Mouse (Mus musculus): ENCODE measurements at regions not wholly inside any gene's neighbourhood (a gene's known extent, or its start where the extent isn't known, plus 50 kb on each side); places are given as distances from the start of the nearest gene placed in this dataset.

- DNase-seq (ENCODE audit: inconsistent age in 2 of 2, low spot score in 1 of 2), result no peak
These were observed 81.9 kb downstream of the Edem1 start for GRCm38 (mm10) chr6:108910330-108910729.

DNA sequence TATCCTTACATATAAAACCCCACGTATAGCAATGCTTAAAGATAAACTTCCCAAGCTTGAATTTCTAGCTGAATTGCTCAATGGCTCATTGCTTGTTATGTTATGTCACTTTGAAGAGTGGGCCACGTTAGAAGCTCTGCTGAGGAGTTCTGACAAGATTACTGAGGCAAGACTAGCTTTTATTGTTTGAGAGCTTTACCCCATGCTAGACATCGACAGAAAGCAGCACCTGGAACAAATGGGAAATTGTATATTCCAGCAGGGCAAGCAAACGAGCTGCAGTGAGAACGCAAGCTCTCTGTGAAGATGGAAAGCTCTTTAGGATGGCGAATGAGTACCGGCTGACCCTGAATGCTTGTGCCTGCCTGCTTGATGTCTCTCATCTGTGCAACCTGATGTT lies 84.1 kb downstream of the Edem1 start:
- DNase-seq (ENCODE audit: inconsistent age in 2 of 2, low spot score in 1 of 2), result no peak

- no peak for DNase-seq (ENCODE audit: inconsistent age in 2 of 2, low spot score in 1 of 2)
These were observed 91.0 kb downstream of the Edem1 start for GRCm38 (mm10) chr6:108919372-108919913.

DNA sequence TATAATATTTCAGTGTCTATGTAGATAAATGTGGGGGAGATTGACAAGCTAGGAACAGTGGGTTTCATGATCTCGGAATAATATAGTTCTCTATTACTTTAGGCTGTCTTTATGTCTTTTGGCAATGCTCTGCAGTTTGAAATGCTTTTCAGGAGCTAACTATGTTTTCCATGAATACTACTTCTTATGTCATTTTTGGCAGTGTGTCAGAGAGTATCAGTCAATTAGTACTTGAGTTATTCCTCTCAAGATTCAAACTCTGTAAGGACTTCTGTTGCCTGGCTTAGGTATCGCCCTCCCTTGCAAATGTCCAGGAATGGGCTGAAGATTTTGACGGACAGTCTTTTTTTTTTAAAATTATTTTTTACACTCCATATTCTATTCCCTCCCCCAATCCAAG lies 92.7 kb downstream of the Edem1 start:
- no peak for DNase-seq (ENCODE audit: inconsistent age in 2 of 2, low spot score in 1 of 2)

DNA sequence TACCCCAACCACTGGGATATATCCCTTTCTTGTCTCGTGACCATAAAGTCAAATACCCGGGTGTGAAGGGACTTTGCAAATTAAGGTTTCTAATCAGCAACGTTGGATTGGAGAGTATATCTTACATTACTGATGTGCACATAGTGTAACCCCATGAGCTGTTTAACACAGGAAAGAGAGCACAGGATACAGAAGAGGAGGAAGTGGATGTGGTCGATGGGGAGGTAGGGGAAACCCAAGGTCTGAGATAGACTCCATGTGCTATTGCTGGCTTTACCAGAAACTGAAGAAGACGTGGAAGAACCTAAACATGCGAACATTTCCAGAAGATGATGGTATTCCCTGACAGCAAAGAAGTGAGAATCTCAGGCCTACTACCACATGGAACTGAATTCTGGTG lies 94.1 kb downstream of the Edem1 start:
- no peak for DNase-seq (ENCODE audit: inconsistent age in 2 of 2, low spot score in 1 of 2)

GRCm38 (mm10) chr6:108928981-108929380 lies 100.5 kb downstream of the Edem1 start:
- peak; percentile 7 to 54 for DNase-seq (ENCODE audit: inconsistent age in 2 of 2, low spot score in 1 of 2)

DNA sequence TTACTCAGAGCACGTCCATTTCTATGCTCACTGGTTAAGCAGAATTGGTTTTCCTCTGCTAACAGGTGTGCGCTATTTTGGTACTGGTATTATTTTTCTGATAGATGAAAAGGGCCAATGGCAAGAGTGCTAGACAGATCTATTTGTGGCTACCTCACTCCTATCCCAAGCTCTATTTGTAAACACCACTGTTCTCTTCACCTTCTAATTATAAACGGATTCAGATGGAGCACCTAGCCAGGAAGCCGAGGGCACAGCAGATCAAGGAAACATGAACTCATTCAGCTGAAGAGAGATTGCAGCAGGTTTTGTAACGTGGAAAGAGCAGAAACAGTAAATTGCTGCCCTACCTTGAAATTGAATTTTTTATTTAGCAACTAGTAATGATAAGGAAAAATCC lies 110.2 kb downstream of the Edem1 start:
- no peak for DNase-seq (ENCODE audit: inconsistent age in 2 of 2, low spot score in 1 of 2)

- DNase-seq (ENCODE audit: inconsistent age in 2 of 2, low spot score in 1 of 2), result no peak
These were observed 113.8 kb downstream of the Edem1 start for GRCm38 (mm10) chr6:108942288-108942687.

DNA sequence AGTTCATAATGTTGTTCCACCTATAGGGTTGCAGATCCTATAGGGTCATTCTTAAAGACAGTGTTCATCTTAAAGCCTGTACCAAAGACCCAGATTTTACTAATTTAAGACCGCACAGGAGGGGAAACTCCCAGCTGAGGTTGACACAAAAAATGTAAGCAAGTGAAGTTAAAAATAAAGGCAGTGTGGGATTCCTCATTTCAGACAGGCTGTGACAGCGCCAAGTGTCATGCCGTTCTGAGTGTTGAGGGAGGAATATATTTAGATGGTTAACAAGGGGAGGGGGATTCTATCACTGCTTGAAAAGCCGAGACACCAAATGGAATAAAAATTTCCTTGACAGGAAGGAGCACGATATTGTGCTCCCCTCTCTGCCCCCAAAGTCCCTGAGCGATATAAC lies 123.9 kb downstream of the Edem1 start:
- DNase-seq (ENCODE audit: inconsistent age in 2 of 2, low spot score in 1 of 2), result no peak

DNA sequence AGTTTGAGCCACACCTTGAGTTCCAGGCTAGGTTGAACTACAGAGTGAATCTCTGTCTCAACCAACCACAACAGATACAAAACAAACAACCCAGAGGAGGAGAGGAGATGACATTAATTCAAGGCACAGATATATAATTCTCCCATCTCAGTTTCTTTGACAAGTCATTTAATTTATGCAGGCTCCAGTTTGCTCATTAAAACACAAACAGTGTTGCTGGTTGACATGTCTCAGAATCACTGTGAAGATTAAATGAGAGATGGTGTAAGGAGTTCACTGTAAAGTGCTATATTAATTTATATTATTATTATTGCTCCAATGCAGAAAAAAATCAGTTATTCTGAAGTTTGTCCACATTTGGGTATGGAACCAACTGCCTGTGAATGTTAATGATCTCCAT lies 134.4 kb downstream of the Edem1 start:
- peak in 1 of 2 experiments; percentile 6 for DNase-seq (ENCODE audit: inconsistent age in 2 of 2, low spot score in 1 of 2)

GRCm38 (mm10) chr6:108963295-108963694 lies 134.9 kb downstream of the Edem1 start:
- peak; percentile 16 to 82 for DNase-seq (ENCODE audit: inconsistent age in 2 of 2, low spot score in 1 of 2)

GRCm38 (mm10) chr6:108969477-108970176 lies 141.2 kb downstream of the Edem1 start:
- DNase-seq (ENCODE audit: inconsistent age in 2 of 2, low spot score in 1 of 2), result peak in 1 of 2 experiments; percentile 31

GRCm38 (mm10) chr6:108971415-108972089 lies 143.1 kb downstream of the Edem1 start:
- DNase-seq (ENCODE audit: inconsistent age in 2 of 2, low spot score in 1 of 2), result no peak

DNA sequence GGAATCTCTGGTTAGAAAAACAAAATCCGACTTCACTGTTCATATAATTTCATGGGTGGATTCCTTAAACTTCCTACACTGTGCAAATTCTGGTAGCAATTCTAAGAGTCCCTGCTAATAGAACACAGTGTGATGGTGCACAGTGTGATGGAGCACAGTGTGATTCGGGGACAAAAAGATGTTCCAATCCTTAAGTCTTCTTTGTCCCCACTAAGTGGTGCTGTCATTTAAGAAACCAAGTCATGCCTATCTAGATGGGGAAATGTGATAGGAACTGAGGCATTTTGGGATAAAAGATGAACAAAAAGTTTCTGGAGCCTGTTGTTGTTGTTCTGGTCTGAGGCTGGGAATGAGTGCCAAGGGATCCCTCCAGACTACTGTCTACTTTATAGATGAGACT lies 145.3 kb downstream of the Edem1 start:
- no peak for DNase-seq (ENCODE audit: inconsistent age in 2 of 2, low spot score in 1 of 2)

GRCm38 (mm10) chr6:108989506-108989905 lies 161.1 kb downstream of the Edem1 start:
- DNase-seq (ENCODE audit: inconsistent age in 2 of 2, low spot score in 1 of 2), result no peak

- no peak for DNase-seq (ENCODE audit: inconsistent age in 2 of 2, low spot score in 1 of 2)
These were observed 165.3 kb downstream of the Edem1 start for GRCm38 (mm10) chr6:108993743-108994142.

DNA sequence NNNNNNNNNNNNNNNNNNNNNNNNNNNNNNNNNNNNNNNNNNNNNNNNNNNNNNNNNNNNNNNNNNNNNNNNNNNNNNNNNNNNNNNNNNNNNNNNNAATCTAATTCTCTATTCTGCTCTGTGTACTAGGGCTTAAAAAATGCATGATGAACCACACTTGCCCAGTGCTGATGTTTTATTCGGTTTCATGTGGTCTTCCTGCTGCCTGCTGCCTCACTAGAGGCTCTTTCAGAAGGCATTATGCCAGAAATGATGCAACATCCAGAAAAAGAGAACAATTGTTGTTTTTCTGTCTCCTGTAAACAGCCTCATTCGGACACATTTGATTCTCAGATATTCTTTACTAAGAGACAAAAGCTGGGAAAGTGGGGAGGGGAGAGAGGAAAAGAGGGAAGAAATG lies 176.0 kb downstream of the Edem1 start:
- no peak for DNase-seq (ENCODE audit: inconsistent age in 2 of 2, low spot score in 1 of 2)

DNA sequence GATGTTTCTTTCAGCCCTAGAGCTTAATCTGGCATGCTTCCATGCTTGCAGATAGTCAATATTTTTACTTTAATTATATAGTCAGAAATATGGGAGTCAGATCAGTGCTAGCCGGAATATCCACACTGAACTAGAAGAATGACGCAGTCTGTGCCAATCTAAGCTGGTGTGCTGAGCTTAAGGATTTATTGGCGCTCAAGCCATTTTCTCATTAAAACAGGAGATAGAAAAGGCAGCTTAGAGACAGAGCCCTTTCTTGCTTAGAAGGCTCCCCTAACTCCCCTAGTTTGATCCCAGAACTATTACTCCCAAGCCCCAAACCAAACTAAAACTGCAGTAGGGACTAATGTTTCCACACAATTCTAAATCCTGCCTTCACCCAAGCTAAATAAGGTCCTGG lies 180.9 kb downstream of the Edem1 start:
- DNase-seq (ENCODE audit: inconsistent age in 2 of 2, low spot score in 1 of 2), result no peak

DNA sequence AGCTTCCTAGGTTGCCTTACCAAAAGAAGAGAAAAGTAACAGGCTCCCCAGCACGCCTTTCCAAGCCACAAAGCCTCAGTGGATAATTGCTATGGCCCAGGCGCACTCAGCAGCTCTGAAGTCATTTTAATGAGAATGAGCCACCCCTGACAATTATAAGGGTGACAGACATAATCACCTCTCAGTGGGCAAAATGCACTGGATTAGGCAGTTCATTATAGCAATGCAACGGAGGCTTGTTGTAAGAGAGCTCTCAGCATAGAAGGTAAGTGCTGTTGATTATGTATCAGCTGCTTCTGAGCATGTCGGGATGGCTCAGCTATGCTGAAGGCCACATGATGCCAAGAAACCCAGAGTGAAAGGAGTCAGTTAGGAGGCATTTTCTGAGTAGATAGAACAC lies 181.4 kb downstream of the Edem1 start:
- no peak for DNase-seq (ENCODE audit: inconsistent age in 2 of 2, low spot score in 1 of 2)

- no peak for DNase-seq (ENCODE audit: inconsistent age in 2 of 2, low spot score in 1 of 2)
These were observed 191.3 kb downstream of the Edem1 start for GRCm38 (mm10) chr6:109019731-109020130.
